Mouse (Mus musculus) heart, postnatal 4 days (tissue): ENCODE measurements around the gene Gm10775. TPM values are rescaled to one million over a fixed set of nuclear protein-coding genes. Genes with fewer than 3 reads are reported as not detected.

Experiments
- DNase-seq: peaks from one replicate; pipeline ENCODE4 v3.0.0; 2021
- total RNA-seq, 2 experiments: library from RNA; stranded (reverse); gene quantifications; 2 replicates each; pipeline ENCODE4 v1.2.3; 2021

The Gm10775 gene
- not detected for total RNA-seq

GRCm38 (mm10) chr13:65259239-65259638 is at the start of gene Gm10775:
Gene Gm10775 (plus strand): TSS chr13:65259539.
- DNase-seq = no peak

- no peak for DNase-seq
Observed at GRCm38 (mm10) chr13:65225945-65226344, 33.4 kb upstream of the Gm10775 start.

DNA sequence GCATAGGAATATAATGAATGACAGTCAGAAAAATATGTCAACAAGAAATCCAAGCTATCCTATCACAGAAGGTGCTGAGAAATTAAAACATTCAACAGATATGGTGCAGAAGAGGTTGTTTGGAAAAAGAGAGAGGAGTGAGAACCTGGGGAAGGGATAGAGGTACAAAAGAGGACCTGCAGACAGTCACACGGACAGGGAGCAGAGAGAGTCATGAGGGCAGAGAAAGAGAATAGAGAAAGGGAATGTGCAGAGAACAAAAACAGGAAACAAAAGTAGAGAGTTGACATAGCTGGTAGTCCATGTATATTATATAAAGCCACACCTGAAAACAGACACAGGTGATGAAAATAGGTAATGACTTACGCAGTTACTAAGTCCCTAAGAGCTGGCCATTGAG is 32.7 kb upstream of the Gm10775 start:
- no peak for DNase-seq

DNA sequence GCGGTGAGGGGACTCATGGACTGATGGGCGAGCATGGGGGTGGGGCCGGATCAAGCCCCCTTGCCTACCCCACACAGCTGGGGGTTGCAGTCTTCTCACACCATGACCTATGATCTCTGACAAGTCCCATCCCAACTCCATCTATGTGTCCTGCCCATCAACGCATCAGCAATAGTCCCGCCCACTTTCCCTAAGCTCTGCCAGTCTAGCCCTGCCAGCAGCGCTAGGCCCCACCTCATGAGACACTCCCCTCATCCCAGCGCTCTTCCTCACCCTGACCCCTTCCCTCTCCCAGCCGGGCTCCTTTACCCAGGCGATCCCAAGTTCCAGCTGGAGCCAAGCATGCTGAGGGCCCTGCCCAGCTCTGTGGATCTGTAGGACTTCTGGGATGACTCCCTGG is 22.1 kb upstream of the Gm10775 start:
- DNase-seq = no peak

GRCm38 (mm10) chr13:65240509-65241098 is 18.7 kb upstream of the Gm10775 start:
- peak; percentile 97 for DNase-seq

- peak; percentile 96 for DNase-seq
Observed at GRCm38 (mm10) chr13:65241099-65241626, 18.2 kb upstream of the Gm10775 start.

- no peak for DNase-seq
Observed at GRCm38 (mm10) chr13:65241627-65242318, 17.6 kb upstream of the Gm10775 start.

GRCm38 (mm10) chr13:65242319-65242787 is 17.0 kb upstream of the Gm10775 start:
- DNase-seq = no peak

DNA sequence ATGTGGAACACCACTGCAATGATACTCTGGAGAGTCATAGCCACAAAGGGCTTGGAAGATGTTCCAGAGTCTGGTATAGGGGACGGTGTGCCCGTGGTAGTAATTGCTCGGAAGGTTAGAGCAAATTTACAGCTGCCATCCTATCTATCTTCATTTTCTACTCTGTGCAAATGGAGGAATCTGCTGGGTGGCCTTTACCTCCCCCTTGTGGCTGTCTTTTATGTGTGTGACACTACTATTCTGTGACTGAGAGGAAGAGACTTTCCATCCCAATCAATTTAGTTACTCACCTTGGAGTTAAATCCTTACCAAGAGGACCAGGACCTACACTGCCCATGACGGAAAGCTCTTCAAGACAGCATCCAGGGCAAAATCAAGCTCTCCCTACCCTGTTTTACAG is 16.1 kb upstream of the Gm10775 start:
- DNase-seq = no peak

DNA sequence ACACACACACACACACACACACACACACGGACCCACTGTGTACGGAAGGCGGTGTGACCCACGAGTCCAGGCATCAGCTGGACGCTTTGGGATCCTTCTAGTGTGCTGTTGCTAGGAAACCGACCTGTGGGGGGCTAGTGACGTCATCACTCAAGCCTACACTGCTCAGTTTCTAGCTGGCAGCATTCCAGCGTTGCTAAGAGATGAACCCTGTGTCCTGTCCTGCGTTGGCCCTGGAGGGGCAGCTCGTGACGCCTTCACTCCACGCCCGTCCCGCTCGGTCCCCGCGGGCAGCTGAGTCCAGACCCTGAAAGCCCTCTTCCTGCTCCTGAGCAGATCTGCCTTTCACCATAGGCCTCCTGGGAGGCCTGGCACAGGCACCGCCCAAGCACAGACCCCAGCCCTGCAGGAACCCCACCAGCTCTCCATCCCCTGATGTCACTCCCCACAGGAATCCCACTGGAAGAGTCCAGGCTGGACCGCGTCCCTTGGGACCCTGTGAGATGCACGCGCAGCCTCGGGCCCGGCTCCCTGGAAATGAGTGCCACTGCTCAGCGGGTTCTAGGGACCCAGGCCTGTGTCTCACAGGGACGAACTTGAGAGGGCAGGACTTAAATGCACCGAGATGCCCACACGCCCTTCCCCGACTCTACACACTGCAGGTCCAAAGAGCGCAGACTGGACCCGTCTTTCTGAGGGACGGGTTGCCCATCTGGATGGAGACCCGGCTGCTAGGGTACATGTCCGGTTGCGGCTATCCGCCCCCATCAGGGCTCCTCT is 974 bp upstream of the Gm10775 start:
- DNase-seq = peak; percentile 65

DNA sequence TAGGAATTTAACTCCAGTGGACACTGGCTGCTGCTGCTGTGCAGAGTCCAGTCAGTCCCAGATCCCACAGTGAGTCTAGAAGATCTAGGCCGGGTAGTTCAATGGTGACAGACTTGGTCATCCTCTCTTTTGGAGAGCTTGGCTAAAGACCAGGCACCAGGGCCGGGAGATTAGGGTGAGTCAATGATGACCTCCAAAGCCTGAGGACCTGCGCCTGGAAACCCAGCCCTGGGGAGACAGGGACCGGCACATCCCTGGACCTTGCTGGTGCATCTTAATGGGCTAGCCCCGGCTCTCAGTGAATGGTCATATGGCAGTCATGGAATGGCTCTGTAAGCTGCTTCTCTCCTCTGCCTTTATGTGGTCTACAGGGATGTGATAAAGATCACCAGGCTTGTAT is 2.7 kb downstream of the Gm10775 start:
- no peak for DNase-seq

- no peak for DNase-seq
Observed at GRCm38 (mm10) chr13:65277994-65278382, 18.6 kb downstream of the Gm10775 start.

DNA sequence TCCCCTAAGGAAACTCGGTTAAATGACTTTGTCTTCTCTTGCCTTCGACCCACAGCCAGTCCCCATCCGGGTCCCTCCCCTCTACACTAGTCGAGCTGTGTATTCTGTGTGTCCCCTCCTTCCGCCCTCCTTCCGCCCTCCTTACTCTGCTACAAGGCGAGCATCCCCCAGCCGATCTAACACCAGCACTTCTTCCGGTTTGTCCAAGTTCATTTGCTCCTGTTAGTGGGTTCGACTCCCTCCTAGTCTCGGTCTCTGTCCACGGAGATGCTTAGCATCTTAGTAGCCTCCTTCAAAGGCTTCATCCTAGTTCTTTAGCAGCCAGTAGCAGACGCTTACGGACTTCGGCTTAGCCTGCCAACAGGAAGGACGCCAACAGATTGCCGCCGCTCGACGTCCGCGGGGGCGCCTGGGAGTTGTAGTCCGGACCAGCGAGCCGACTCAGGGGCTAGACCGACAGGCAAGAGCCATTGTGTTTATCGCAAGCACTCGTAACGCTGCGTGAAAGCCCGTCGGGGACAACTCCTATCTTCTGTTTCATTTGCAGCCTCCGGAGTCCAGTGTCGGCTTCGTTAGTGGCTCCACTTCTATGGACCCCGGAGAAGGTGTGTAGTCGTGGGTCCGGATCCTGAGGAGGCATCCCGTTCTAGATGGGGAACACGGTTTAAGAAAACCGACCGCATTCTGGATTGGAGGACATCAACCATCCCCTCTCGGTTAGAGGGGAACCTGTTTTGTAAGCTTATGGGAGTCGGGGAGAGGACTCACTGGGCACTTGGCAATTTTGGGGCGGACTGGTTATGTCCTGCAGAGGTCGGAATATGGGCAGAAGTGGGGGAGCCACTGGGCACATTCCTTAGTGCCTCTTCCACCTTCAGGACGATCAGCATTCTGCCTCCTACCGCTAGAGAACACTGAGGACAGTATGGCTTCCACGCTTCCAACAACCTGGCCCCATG is 19.3 kb downstream of the Gm10775 start, which contains the start of gene Zfp369:
Zfp369 (plus strand) TSS at position 432 of the 959 bp plus-strand sequence.
- DNase-seq = peak; percentile 95

GRCm38 (mm10) chr13:65286771-65287170 is 27.4 kb downstream of the Gm10775 start:
- DNase-seq = no peak

DNA sequence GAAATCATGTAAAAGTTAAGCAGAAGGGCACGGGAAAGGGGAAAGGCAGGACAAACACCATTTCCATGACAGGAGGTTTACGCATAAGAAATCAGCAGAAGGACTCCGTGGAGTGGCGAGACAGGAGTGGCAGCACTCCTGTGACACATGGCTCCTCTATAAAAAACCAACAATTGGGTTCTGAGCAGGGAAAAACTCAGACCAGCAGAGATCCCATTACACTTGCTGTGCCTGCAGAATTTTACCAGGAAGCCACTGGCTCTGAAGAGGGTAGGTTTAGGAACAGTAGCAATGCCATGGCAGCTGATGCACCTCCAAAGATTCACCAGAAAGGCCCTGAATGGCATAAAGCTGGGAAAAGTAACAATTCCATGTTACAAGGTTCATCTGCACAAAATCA is 37.0 kb downstream of the Gm10775 start:
- no peak for DNase-seq

Other genes starting within 250 kb of the Gm10775 start
- not detected for gene Spata31d1c, start 226.5 kb upstream of the Gm10775 start, total RNA-seq
- gene Prss47, start 206.8 kb upstream of the Gm10775 start, total RNA-seq = not detected
- gene Mfsd14b, start 146.6 kb upstream of the Gm10775 start, total RNA-seq = 10 to 100 TPM; 26.0 to 28.5 TPM
- gene Olfr465-ps1, start 121.5 kb upstream of the Gm10775 start, total RNA-seq = not detected
- gene Olfr466, start 109.3 kb upstream of the Gm10775 start, total RNA-seq = not detected
- gene Nlrp4f, start 53.6 kb upstream of the Gm10775 start, total RNA-seq = not detected
- 10 to 100 TPM; 30.5 to 32.9 TPM for gene Zfp369, start 19.3 kb downstream of the Gm10775 start, total RNA-seq